Mouse (Mus musculus) hindbrain, postnatal 0 days (tissue): Measurements from ENCODE around the gene Nfic. TPM values are rescaled to one million over a fixed set of nuclear protein-coding genes. Genes with fewer than 3 reads are reported as not detected.

Experiments used
- ATAC-seq: fragments of 200-750 bp; cut with Nextera tagmentation; 2 replicates; pipeline ENCODE4 v1.8.0; 2017; ENCODE audit warnings: mild to moderate bottlenecking, moderate TSS enrichment, moderate library complexity
- DNase-seq: peaks from one replicate; pipeline ENCODE4 v3.0.0-alpha.2; 2015; ENCODE audit warnings: low spot score
- H3K27ac ChIP-seq: fragments of 300-500 bp; sonication (generic); 2 replicates; pipeline ENCODE4 v1.5.1; 2014; ENCODE audit warnings: mild to moderate bottlenecking
- H3K27me3 ChIP-seq: fragments of 300-500 bp; sonication (generic); 2 replicates; pipeline ENCODE4 v1.6.1; 2014; ENCODE audit warnings: low read length, mixed read lengths; ENCODE audit not compliant: insufficient read depth
- H3K36me3 ChIP-seq: fragments of 300-500 bp; sonication (generic); 2 replicates; pipeline ENCODE4 v1.6.1; 2014; ENCODE audit warnings: low read length, mixed read lengths; ENCODE audit not compliant: insufficient read depth
- H3K4me1 ChIP-seq: fragments of 300-500 bp; sonication (generic); 2 replicates; pipeline ENCODE4 v1.6.1; 2014; ENCODE audit warnings: antibody characterized with exemption, low read length, mixed read lengths; ENCODE audit not compliant: insufficient read depth
- H3K4me2 ChIP-seq: fragments of 300-500 bp; sonication (generic); 2 replicates; pipeline ENCODE4 v1.6.1; 2014; ENCODE audit warnings: low read depth, mild to moderate bottlenecking, low read length, moderate library complexity, mixed read lengths
- H3K4me3 ChIP-seq: fragments of 300-500 bp; sonication (generic); 2 replicates; pipeline ENCODE4 v1.5.1; 2014; ENCODE audit warnings: low read length
- H3K9ac ChIP-seq: fragments of 300-500 bp; sonication (generic); replicated peaks from 2 replicates; pipeline ENCODE4 v1.6.1; 2014; ENCODE audit warnings: mild to moderate bottlenecking, low read length, moderate library complexity, mixed read lengths
- H3K9me3 ChIP-seq: fragments of 300-500 bp; sonication (generic); 2 replicates; pipeline ENCODE4 v1.6.1; 2016; ENCODE audit warnings: low read length, mixed read lengths
- CTCF ChIP-seq: IDR thresholded peaks from 2 replicates; pipeline ENCODE4 v1.5.1; 2016; ENCODE audit warnings: antibody characterized with exemption, control low read depth, low read depth
- WGBS: fragments of 180-500 bp; shearing (Covaris S2); extraction: QIAGEN DNeasy Blood & Tissue Kit; methylation state at CpG from one replicate; pipeline ENCODE4 v1.1.7; 2014; 5-methylcytosine and 5-hydroxymethylcytosine counted together
- polyA plus RNA-seq: library from polyadenylated mRNA; unstranded; fragments of >200 nt; fragmentation: Nextera tagmentation; extraction: Ambion mirVana; gene quantifications from 2 replicates; pipeline ENCODE4 v1.2.1, GENCODE M21; 2015
- total RNA-seq: library from RNA; depleted of rRNA; stranded (reverse); fragments of >200 nt; gene quantifications from 2 replicates; pipeline ENCODE4 v1.2.3, GENCODE M21; 2014

Gene Nfic
- total and polyA plus RNA-seq, 2 experiments from 2014 or later: 26.5 to 33.8 TPM

DNA sequence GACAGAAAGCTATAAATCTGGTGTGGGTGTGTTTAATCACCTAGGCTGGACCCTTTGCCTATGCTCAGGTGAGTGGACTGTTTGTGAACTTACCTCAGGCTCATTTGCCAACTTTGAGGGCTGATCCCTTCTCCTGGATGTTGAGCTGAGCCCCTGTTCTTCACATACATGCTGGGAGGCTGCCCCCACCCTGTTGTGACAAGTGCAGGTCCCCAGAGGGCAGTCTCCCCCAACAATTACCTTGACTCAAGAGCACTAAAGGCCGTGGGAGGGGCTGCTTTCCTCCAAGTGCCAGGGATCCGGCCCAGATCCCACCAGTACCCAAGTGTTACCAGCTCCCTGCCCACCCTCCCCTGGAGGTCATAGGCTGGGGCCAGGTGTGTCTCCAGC, 29.6 kb upstream of the Nfic start:
- no peak overlapping the region for H3K9ac ChIP-seq
- ATAC-seq: no peak
- no peak overlapping the region for H3K4me3 ChIP-seq
- 0 out of 2 replicates have a peak, but pooled peaks cover 5% of the 10 kb centered on the region for H3K4me1 ChIP-seq
- H3K4me2 ChIP-seq: no peak overlapping the region
- DNase-seq: peak; percentile 49
- peak overlapping the region; percentile 66; the same call in 1 of the 2 replicates for H3K27ac ChIP-seq
- 18% methylated on average over 2 of the region's 2 CpGs for WGBS
- TF ChIP-seq CTCF: no peak
- no peaks in the 10 kb centered on the region for H3K9me3 ChIP-seq
- H3K27me3 ChIP-seq: no peaks in the 10 kb centered on the region
- peaks cover 31% of the 10 kb centered on the region for H3K36me3 ChIP-seq

DNA sequence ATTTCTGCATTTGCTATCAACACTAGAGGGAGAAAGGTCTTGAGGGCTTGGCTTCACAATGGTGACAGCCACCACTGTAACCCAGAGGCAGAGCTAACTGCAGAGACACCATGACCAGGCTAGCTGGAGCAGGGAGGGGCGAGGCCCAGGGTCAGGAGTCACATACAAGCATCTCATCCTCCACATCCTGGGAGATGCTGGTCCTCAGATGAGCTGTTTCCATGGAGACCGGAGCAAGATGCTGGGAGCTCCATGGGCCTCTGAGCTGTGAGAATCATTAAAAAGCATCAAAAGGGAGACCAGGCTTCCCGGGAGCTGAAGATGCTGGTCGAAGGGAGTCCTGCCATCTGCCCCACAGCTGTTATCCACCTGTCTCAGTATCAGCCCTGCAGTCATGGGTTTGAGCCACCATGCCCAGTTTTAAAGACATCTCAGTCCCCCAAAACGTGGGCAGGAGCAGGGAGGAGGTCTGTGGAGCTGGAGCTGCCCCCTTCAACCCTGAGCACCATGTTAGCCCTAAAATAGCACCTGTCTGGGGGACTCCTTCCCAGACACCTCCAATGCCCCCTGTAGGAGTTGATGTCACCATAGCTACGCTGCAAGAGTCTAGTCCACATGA, 29.1 kb upstream of the Nfic start:
- peaks cover 26% of the 10 kb centered on the region for H3K36me3 ChIP-seq
- TF ChIP-seq CTCF: no peak
- peak overlapping the region; percentile 66 for H3K27ac ChIP-seq
- no peak overlapping the region; the same call in 1 of the 2 replicates for H3K9ac ChIP-seq
- 41% methylated on average over 6 of the region's 6 CpGs for WGBS
- H3K4me2 ChIP-seq: no peak overlapping the region
- no peak overlapping the region for H3K4me3 ChIP-seq
- H3K4me1 ChIP-seq: 0 out of 2 replicates have a peak, but pooled peaks cover 5% of the 10 kb centered on the region
- ATAC-seq (no peak), DNase-seq (peak; percentile 44)
- no peaks in the 10 kb centered on the region for H3K27me3 ChIP-seq
- no peaks in the 10 kb centered on the region for H3K9me3 ChIP-seq

DNA sequence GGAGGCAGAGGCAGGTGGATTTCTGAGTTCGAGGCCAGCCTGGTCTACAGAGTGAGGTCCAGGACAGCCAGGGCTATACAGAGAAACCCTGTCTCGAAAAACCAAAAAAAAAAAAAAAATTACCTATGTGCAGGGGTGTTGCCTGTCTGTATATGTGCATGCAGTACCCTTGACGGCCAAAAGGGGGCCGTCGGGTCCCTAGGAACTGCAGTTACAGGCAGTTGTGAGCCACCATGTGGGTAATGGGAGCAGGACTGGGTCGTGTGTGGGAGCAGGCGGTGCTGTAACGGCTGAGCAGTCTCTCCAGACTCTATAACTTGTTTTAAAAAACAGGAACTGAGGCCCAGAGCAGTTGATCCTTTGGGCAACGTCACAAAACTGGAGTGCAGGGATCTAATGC, 28.5 kb upstream of the Nfic start:
- WGBS: 19% methylated on average over 9 of the region's 9 CpGs

DNA sequence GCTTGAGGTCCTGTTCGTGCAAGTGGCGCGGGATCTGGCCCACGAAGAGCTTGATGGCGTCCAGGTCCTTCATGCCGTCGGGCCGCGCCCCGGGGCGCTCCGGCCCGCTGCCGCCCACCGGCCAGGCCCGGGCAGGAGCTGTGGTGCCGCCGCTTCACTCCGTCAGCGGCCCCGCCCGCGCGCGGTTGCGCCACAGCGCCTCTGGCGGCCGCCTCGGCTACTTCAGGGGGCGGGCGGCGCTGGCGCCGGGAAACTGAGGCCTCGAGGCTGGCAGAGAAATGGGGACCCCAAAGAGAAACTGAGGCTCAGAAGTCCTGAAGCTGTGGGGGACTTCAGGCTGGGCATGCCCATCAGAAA, 27.1 kb upstream of the Nfic start, which contains the start of gene Celf5:
Gene Celf5 (minus strand): TSS at position 177 of the 357 bp plus-strand sequence.
- Histone ChIP-seq H3K4me1 (0 out of 2 replicates have a peak, but pooled peaks cover 5% of the 10 kb centered on the region), H3K9ac (peak within 1 kb of the TSS; percentile 83), H3K4me2 (peak within 1 kb of the TSS; percentile 66), H3K27me3 (no peaks in the 10 kb centered on the region), H3K4me3 (peak within 1 kb of the TSS; percentile 62), H3K9me3 (no peaks in the 10 kb centered on the region), H3K36me3 (peaks cover 7% of the 10 kb centered on the region), H3K27ac (peak within 1 kb of the TSS; percentile 85)
- peak; percentile 59 for TF ChIP-seq CTCF
- WGBS: under 1% methylated on average over 32 of the region's 36 CpGs
- DNase-seq (peak; percentile 82), ATAC-seq (peak; percentile 66)

More for the DNA sequence above, 28.5 kb upstream of the Nfic start:
- 0 out of 2 replicates have a peak, but pooled peaks cover 5% of the 10 kb centered on the region for H3K4me1 ChIP-seq
- no peaks in the 10 kb centered on the region for H3K9me3 ChIP-seq
- H3K9ac ChIP-seq: no peak overlapping the region
- no peaks in the 10 kb centered on the region for H3K27me3 ChIP-seq
- H3K36me3 ChIP-seq: peaks cover 22% of the 10 kb centered on the region
- no peak overlapping the region for H3K4me3 ChIP-seq
- peak; percentile 79 for DNase-seq
- peak overlapping the region; percentile 66; the same call in 1 of the 2 replicates for H3K27ac ChIP-seq
- no peak overlapping the region for H3K4me2 ChIP-seq
- ATAC-seq: peak; percentile 38
- peak; percentile 75 for TF ChIP-seq CTCF

DNA sequence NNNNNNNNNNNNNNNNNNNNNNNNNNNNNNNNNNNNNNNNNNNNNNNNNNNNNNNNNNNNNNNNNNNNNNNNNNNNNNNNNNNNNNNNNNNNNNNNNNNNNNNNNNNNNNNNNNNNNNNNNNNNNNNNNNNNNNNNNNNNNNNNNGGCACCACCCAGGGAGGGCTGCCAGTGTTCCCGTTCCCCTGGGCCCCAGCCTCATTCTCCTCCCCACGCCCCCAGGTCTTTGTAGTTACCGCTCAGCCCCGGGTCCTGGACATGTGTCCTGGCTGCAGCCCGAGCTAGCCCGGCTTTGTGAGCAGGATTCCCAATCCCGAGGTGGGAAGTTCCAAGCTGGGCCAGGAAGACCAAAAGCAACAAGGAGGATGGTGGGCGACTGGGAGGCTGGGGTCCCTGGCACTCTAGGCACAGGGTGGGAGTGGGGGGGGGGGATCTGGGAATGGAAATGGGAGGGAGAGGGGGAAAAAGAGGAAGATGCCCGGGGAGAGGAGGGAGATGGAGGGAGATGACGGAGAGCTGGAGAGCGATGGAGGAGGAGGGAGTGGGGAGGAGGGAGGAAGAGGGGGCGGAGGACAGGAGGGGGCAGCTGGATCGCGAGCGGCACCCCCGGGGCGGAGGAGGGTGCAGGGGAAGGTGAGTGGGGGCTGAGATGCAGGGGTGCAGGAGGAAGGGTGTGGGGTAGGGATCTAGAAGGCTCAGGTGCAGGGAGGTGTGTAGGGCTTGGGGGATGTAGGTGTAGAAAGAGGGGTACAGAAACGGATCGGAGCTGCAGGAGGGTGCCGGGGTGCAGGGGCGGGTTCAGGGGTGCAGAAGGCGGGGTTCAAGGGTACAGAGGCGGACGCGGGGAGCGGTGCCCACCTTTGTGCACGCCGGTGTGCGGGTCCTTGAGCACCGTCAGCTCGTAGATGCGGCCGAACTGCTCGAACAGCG, 26.4 kb upstream of the Nfic start:
- under 1% methylated on average over 34 of the region's 35 CpGs for WGBS
- peak overlapping the region; percentile 85 for H3K27ac ChIP-seq
- H3K27me3 ChIP-seq: no peaks in the 10 kb centered on the region
- peak; percentile 54 for DNase-seq
- peak overlapping the region; percentile 62 for H3K4me3 ChIP-seq
- no peak for TF ChIP-seq CTCF
- peaks cover under 1% of the 10 kb centered on the region; the same call in 1 of the 2 replicates for H3K36me3 ChIP-seq
- ATAC-seq: peak; percentile 25; the same call in 1 of the 2 replicates
- H3K9me3 ChIP-seq: no peaks in the 10 kb centered on the region
- H3K4me2 ChIP-seq: peak overlapping the region; percentile 66
- 0 out of 2 replicates have a peak, but pooled peaks cover 5% of the 10 kb centered on the region for H3K4me1 ChIP-seq
- peak overlapping the region; percentile 83 for H3K9ac ChIP-seq

DNA sequence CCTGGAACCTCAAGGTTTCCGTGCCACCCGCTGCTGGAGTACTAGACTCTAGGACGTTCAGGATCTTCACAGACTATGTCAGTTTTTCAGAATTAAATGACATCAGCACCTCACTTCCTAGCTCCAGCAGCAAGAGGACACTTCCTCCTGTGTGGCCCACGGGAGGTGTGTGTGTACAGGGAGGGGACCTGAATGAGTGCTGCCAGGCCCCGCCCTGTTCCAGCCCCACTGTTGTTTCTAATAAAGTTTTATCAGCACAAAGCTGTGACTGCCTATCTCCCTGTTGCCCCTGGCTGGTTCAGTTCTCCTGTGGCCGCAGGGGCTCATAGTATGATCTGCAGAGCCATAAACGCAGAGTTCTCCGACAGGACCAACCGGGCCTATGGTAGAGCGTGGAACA, 19.0 kb upstream of the Nfic start:
- H3K4me1 ChIP-seq: peaks cover 8% of the 10 kb centered on the region
- H3K4me2 ChIP-seq: no peak overlapping the region
- DNase-seq (no peak), ATAC-seq (no peak)
- H3K27me3 ChIP-seq: 0 out of 2 replicates have a peak, but pooled peaks cover 3% of the 10 kb centered on the region
- H3K36me3 ChIP-seq: no peaks in the 10 kb centered on the region
- H3K9ac ChIP-seq: no peak overlapping the region
- WGBS: 89% methylated on average over 10 of the region's 10 CpGs
- no peak overlapping the region for H3K4me3 ChIP-seq
- no peak overlapping the region for H3K27ac ChIP-seq
- no peaks in the 10 kb centered on the region for H3K9me3 ChIP-seq
- TF ChIP-seq CTCF: no peak
